Mouse (Mus musculus) lung, postnatal 25 days (tissue): ENCODE measurements around the gene Atp1a4.

Experiments
- DNase-seq: peaks from one replicate; pipeline ENCODE4 v3.0.0; 2022; ENCODE audit warnings: low spot score

The Atp1a4 gene

GRCm38 (mm10) chr1:172219451-172220406 is 38.5 kb downstream of the Atp1a4 start, which contains the start of gene Casq1:
Gene Casq1, minus strand, starts transcription at chr1:172219868.
- no peak for DNase-seq

- no peak for DNase-seq
Observed at GRCm38 (mm10) chr1:172218164-172218910, 39.9 kb downstream of the Atp1a4 start.

- peak; percentile 95 for DNase-seq
Observed at GRCm38 (mm10) chr1:172217148-172217547, 41.1 kb downstream of the Atp1a4 start.

GRCm38 (mm10) chr1:172214748-172215147 is 43.5 kb downstream of the Atp1a4 start:
- DNase-seq, result peak; percentile 35

- no peak for DNase-seq
Observed at GRCm38 (mm10) chr1:172213771-172214170, 44.4 kb downstream of the Atp1a4 start.

GRCm38 (mm10) chr1:172212776-172213175 is 45.4 kb downstream of the Atp1a4 start:
- DNase-seq, result no peak

GRCm38 (mm10) chr1:172207111-172207584 is 51.1 kb downstream of the Atp1a4 start:
- no peak for DNase-seq

DNA sequence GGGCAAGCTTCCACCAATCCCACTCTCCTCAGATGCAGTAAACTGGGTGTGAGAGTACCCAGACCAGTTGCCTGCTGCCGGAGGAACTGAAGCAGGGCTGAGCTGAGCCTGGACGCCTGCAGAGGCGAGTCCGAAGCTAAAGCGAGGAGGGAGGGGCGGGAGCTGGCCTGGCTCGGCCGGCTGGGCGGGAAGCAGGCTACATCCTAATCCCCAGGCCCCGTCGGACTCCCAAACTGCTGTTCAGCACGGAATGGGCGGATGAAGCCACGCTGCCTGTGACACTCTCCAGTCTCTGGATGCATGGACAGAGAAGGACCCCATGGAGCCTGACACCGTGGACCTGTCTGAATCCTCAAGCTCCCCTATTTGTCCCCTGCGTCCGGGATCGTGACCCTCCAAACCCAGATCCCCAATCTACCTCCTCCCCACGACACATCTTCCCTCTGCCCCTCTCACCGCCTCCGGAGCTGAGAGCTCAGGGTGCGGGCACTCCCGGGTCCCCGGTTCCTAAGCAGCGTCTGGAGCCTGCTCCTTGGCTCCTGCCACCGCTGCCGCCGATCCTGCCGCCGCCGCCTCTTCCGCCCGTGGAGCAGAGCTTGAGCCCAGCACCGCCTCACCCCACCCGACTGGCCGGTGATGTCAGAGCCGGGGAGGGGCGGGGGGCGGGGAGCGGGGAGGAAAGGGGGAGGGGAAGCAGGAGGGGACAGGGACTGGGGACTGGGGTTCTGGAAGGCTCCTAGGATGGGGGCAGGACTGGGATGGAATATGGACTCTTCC is 51.9 kb downstream of the Atp1a4 start, which contains the start of gene Pea15a:
Pea15a (minus strand) TSS at position 664 of the 777 bp plus-strand sequence.
- peak; percentile 88 for DNase-seq

GRCm38 (mm10) chr1:172205741-172206087 is 52.5 kb downstream of the Atp1a4 start:
- DNase-seq, result no peak

GRCm38 (mm10) chr1:172204814-172205740 is 53.1 kb downstream of the Atp1a4 start:
- DNase-seq, result no peak

GRCm38 (mm10) chr1:172204033-172204813 is 54.0 kb downstream of the Atp1a4 start:
- no peak for DNase-seq

DNA sequence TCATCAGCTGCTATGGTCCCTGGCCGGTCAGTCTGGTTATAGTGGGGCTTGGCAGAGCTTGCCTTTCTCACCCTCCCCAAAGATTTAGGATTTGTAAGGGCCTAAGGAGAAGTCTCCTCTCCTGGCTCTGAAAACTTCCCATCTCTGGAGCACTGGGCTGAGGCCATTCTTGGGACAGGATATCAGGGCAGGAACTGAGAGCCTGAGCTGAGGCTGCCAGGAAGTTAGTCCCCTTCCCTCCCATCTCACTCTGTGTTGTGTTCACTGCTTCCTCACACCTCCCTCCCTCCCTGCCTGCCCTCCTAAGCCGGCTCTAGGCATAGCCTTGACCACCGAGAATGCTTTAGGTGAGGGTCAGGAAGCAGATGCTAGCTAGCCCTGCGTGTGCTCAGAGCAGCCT is 54.6 kb downstream of the Atp1a4 start:
- no peak for DNase-seq

- DNase-seq, result no peak
Observed at GRCm38 (mm10) chr1:172202894-172203522, 55.2 kb downstream of the Atp1a4 start.

GRCm38 (mm10) chr1:172201967-172202880 is 56.0 kb downstream of the Atp1a4 start:
- no peak for DNase-seq

GRCm38 (mm10) chr1:172200871-172201447 is 57.3 kb downstream of the Atp1a4 start:
- no peak for DNase-seq

- DNase-seq, result no peak
Observed at GRCm38 (mm10) chr1:172200161-172200560, 58.1 kb downstream of the Atp1a4 start.

- no peak for DNase-seq
Observed at GRCm38 (mm10) chr1:172198996-172199395, 59.2 kb downstream of the Atp1a4 start.

DNA sequence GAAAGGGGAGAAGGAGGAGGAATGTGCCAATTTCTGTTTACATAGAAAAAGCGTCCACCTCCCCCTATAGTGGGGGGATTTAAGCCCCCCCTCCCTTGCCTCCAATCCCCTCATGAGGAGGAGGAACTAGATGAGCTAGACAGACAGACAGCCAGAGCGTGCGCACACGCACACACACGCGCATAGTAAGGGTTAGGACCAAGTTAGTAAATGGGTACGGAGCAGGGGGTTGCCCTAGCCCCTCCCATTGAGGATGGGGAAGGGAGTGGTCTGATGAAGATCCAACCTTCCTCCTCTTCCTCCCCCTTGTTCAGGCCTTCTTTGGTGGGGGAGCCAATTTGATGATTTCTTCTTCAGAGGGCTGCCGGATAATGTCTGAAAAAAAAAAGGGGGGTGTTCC is 59.9 kb downstream of the Atp1a4 start:
- no peak for DNase-seq
